In the genomic region with DNA sequence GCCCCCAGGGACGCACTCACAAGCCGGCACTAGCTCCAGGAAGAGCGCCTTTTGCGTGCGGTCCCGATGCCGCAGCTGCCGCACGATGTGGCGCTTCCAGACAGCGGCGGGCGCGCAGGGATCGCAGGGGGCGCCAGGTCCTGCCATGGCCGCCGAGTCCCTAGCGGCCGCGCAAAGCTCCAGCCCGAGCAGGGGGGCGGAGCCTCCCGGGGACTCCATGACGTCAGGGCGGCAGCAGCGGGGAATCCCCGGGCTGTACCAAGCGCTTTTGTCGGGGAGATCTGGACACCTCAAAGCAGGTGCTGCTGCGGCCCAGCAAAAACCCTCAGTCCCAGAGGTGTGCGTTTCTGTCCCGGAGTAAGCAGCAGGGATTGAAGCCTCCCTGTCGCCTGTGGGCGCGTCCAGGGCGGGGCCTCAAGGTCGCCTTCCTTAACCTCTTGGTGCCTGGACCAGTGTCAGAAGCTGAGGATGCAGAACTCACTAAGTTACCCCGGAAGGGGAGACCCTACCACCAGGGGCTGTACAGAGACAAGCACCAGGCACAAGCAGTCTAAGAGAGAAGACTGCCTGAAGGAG, we compare ENCODE assay signal across 8 mouse cellular contexts. TPM values are rescaled to one million over a fixed set of nuclear protein-coding genes. Genes with fewer than 3 reads are reported as not detected.
DNase-seq lines count a peak whose midpoint lies in the region; ATAC-seq lines count a peak whose summit lies in the region.

A gene (minus strand): TSS at position 371 of the 576 bp plus-strand sequence.

- WGBS in heart, embryonic 14.5 days: under 1% methylated on average over 39 of the region's 39 CpGs
- WGBS in liver, embryonic 13.5 days (ENCODE audit: insufficient replicate concordance): under 1% methylated on average over 39 of the region's 39 CpGs
- 0% methylated on average over 39 of the region's 39 CpGs for WGBS in stomach, embryonic 16.5 days

- peak within 1 kb of the TSS; percentile 80 for H3K9ac ChIP-seq in heart, embryonic 14.5 days (ENCODE audit: low read length)
- peak within 1 kb of the TSS; percentile 76 for H3K9ac ChIP-seq in liver, embryonic 13.5 days
- peak within 1 kb of the TSS; percentile 86 for H3K9ac ChIP-seq in stomach, embryonic 16.5 days (ENCODE audit: low read length)

- peak within 1 kb of the TSS; percentile 72 to 88 for H3K27ac ChIP-seq in heart, embryonic 14.5 days (replicated peaks in 1 of 2; ENCODE audit: control insufficient read depth in 1 of 2, insufficient read depth in 1 of 2, low read depth in 2 of 2, low read length in 2 of 2)
- peak within 1 kb of the TSS; percentile 34 for H3K27ac ChIP-seq in liver, embryonic 13.5 days
- H3K27ac ChIP-seq in stomach, embryonic 16.5 days (ENCODE audit: low read length): peak within 1 kb of the TSS; percentile 70

- peaks cover 9% of the 10 kb centered on the region in 2 experiments for H3K4me1 ChIP-seq in heart, embryonic 14.5 days (ENCODE audit: control insufficient read depth in 2 of 2, insufficient read depth in 2 of 2, low read length in 2 of 2)
- peaks cover 35% of the 10 kb centered on the region for H3K4me1 ChIP-seq in liver, embryonic 13.5 days (replicated peaks)
- H3K4me1 ChIP-seq in stomach, embryonic 16.5 days (ENCODE audit: control insufficient read depth, insufficient read depth, low read length): peaks cover 16% of the 10 kb centered on the region

- H3K4me3 ChIP-seq in heart, embryonic 14.5 days (ENCODE audit: control insufficient read depth in 1 of 2, insufficient read depth in 1 of 2, low read depth in 1 of 2, low read length in 2 of 2): peak within 1 kb of the TSS; percentile 58 to 76
- peak within 1 kb of the TSS; percentile 71 for H3K4me3 ChIP-seq in liver, embryonic 13.5 days (replicated peaks)
- peak within 1 kb of the TSS; percentile 72 for H3K4me3 ChIP-seq in stomach, embryonic 16.5 days (replicated peaks; ENCODE audit: low read length)

- H3K27me3 ChIP-seq in heart, embryonic 14.5 days (ENCODE audit: control insufficient read depth, insufficient read depth, low read length): no peaks in the 10 kb centered on the region
- peaks cover 37% of the 10 kb centered on the region for H3K27me3 ChIP-seq in liver, embryonic 13.5 days
- no peaks in the 10 kb centered on the region for H3K27me3 ChIP-seq in stomach, embryonic 16.5 days (ENCODE audit: control insufficient read depth, insufficient read depth, low read length)

- peak; percentile 89 for ATAC-seq in CD4-positive, CD25-positive, alpha-beta regulatory T cell, adult 4 months
- ATAC-seq in heart, embryonic 14.5 days (ENCODE audit: insufficient number of reproducible peaks, insufficient read depth, low FRiP score, low read depth): peak; percentile 98
- peak; percentile 87 for ATAC-seq in liver, embryonic 13.5 days (ENCODE audit: low read depth)
- peak; percentile 95 for ATAC-seq in stomach, embryonic 16.5 days (ENCODE audit: insufficient read depth, low FRiP score)

- DNase-seq in c-Kit-negative CD71-positive TER-119-positive erythroid progenitor cells, embryonic 14.5 days (ENCODE audit: low read depth, low spot score): peak; percentile 58
- peak; percentile 76 for DNase-seq in fibroblast of lung, adult 2 months (ENCODE audit: low read depth)
- DNase-seq in kidney, postnatal 14 days: peak; percentile 95
- peak; percentile 83 for DNase-seq in liver, embryonic 13.5 days
- peak; percentile 94 for DNase-seq in neural tube, embryonic 10.5 days (ENCODE audit: extremely low spot score, low spot score)

- H3K9me3 ChIP-seq in heart, embryonic 14.5 days (ENCODE audit: control insufficient read depth, low read length): no peaks in the 10 kb centered on the region
- H3K9me3 ChIP-seq in liver, embryonic 13.5 days (replicated peaks): no peaks in the 10 kb centered on the region
- H3K9me3 ChIP-seq in stomach, embryonic 16.5 days (replicated peaks; ENCODE audit: control insufficient read depth, low read length): no peaks in the 10 kb centered on the region

- 0 out of 2 replicates have a peak, but pooled peaks cover 4% of the 10 kb centered on the region for H3K36me3 ChIP-seq in heart, embryonic 14.5 days (ENCODE audit: control insufficient read depth, insufficient read depth, low read length)
- H3K36me3 ChIP-seq in liver, embryonic 13.5 days: no peaks in the 10 kb centered on the region
- no peaks in the 10 kb centered on the region for H3K36me3 ChIP-seq in stomach, embryonic 16.5 days (ENCODE audit: control insufficient read depth, insufficient read depth, low read length)

- H3K4me2 ChIP-seq in heart, embryonic 14.5 days (ENCODE audit: low read length): peak within 1 kb of the TSS; percentile 75
- H3K4me2 ChIP-seq in liver, embryonic 13.5 days: peak within 1 kb of the TSS; percentile 94
- H3K4me2 ChIP-seq in stomach, embryonic 16.5 days (ENCODE audit: low read depth, low read length): peak within 1 kb of the TSS; percentile 94

RNA-seq across cellular contexts. Expression of the gene that starts here (rescaled TPM):
- 10 to 100 TPM; 46.7 to 58.1 TPM for polyA plus RNA-seq in CD4-positive, CD25-positive, alpha-beta regulatory T cell, adult 4 months (2017; shearing (Covaris generic))
- polyA plus RNA-seq in heart, embryonic 14.5 days (2014; fragmentation: Nextera tagmentation; extraction: Ambion mirVana): 21.3 and 25.5 TPM in 2 replicates
- 4.2 and 4.9 TPM in 2 replicates for polyA plus RNA-seq in liver, embryonic 13.5 days (2015; fragmentation: Nextera tagmentation; extraction: Ambion mirVana)
- 19.6 and 20.0 TPM in 2 replicates for polyA plus RNA-seq in stomach, embryonic 16.5 days (2015; fragmentation: Nextera tagmentation; extraction: Ambion mirVana)

Comparison
In these comparisons a context has a peak if more than half of its experiments do, and no peak if none do; other contexts are left out.
1. Peak in every context shown above with its lines: DNase-seq, ATAC-seq, H3K4me3 ChIP-seq and H3K27ac ChIP-seq.